Mouse (Mus musculus) intestine, embryonic 15.5 days (tissue): ENCODE measurements around the gene Klri2. TPM values are rescaled to one million over a fixed set of nuclear protein-coding genes. Genes with fewer than 3 reads are reported as not detected.
A peak's percentile ranks its signal among the peaks of the same experiment; 100 is the strongest.
"Not testable (repeated sequence)": the region's sequence is repeated elsewhere in the genome, so short reads cannot be mapped to it uniquely, and the experiment has no call there.

ENCODE experiments used
- ATAC-seq: fragments of 200-750 bp; cut with Nextera tagmentation; 2 replicates; pipeline ENCODE4 v1.8.0; 2017; ENCODE audit warnings: moderate TSS enrichment, moderate library complexity
- H3K27ac ChIP-seq: fragments of 300-500 bp; sonication (generic); 2 replicates; pipeline ENCODE4 v1.5.1; 2015; ENCODE audit warnings: mild to moderate bottlenecking, inconsistent platforms
- H3K27me3 ChIP-seq: fragments of 300-500 bp; sonication (generic); replicated peaks from 2 replicates; pipeline ENCODE4 v1.6.1; 2015; ENCODE audit warnings: inconsistent platforms
- H3K36me3 ChIP-seq: fragments of 300-500 bp; sonication (generic); 2 replicates; pipeline ENCODE4 v1.6.1; 2015; ENCODE audit warnings: inconsistent platforms
- H3K4me1 ChIP-seq: fragments of 300-500 bp; sonication (generic); replicated peaks from 2 replicates; pipeline ENCODE4 v1.6.1; 2015; ENCODE audit warnings: inconsistent platforms
- H3K4me2 ChIP-seq: fragments of 300-500 bp; sonication (generic); replicated peaks from 2 replicates; pipeline ENCODE4 v1.6.1; 2015; ENCODE audit warnings: mild to moderate bottlenecking, inconsistent platforms
- H3K4me3 ChIP-seq: fragments of 300-500 bp; sonication (generic); replicated peaks from 2 replicates; pipeline ENCODE4 v1.5.1; 2015; ENCODE audit warnings: inconsistent platforms
- H3K9ac ChIP-seq: fragments of 300-500 bp; sonication (generic); 2 replicates; pipeline ENCODE4 v1.6.1; 2015; ENCODE audit warnings: inconsistent platforms
- H3K9me3 ChIP-seq: fragments of 300-500 bp; sonication (generic); 2 replicates; pipeline ENCODE4 v1.6.1; 2016; ENCODE audit warnings: inconsistent platforms
- WGBS: fragments of 180-500 bp; shearing (Covaris S2); methylation state at CpG from one replicate; pipeline ENCODE4 v1.1.7; 2015; 5-methylcytosine and 5-hydroxymethylcytosine counted together
- polyA plus RNA-seq: library from polyadenylated mRNA; unstranded; fragments of >200 nt; fragmentation: Nextera tagmentation; extraction: Ambion mirVana; gene quantifications from 2 replicates; pipeline ENCODE4 v1.2.1, GENCODE M21; 2015

Gene Klri2
- 0.10 and 0.11 TPM in 2 replicates for polyA plus RNA-seq

DNA sequence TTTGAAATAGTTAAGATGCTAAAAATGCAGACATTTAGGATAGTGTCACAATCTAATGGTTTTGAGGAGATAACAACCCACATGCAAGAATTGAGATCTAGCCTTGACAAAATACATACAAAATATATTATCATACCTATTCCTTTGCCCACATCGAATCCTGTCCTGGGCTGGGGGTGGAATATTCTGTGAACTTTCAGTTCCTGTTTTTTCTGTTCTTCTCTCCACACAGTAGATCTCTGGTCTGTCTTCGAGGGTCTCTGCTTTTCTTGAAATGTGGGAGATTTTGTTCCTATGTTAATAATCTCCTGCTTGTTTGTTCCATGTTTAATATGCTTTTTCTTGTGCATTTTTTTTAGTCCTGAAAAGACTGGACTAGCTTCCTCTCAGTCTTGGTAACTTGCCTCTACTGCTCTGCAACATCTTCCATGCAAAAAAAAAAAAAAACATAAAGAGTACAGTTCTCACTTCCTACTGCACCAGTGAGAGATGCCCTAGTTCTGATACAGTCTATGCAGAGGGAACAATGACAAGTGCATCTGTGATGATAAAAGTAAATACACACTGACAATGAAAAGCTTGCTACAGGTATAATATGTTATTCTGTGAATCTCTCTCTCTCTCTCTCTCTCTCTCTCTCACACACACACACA lies at the start of gene Klri2:
Gene Klri2 (minus strand): TSS at position 416 of the 653 bp plus-strand sequence.
- H3K9ac ChIP-seq: no peak within 1 kb of the TSS
- 52% methylated on average over 2 of the region's 2 CpGs for WGBS

DNA sequence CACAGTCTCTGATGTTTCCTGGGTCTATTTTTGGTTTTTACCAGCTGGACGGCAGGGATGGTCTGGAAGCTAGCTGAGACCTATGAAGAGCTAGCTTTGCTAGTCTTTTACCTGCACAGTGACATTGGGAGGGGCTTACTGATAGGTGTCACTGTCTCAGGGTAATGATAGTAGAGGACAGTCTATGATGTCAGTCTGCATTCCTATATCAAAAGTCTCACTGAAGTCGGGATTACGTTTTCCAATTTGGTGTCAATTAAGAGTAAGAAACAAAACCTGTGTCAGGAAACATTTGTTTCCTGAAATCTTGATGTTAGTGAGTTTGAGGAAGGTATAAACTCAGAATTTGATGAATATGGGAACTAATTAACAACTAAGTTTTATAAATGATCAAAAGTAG lies 43.9 kb upstream of the Klri2 start, which contains the start of gene Gm156:
Gene Gm156 (minus strand): TSS at position 101 of the 400 bp plus-strand sequence.
- H3K36me3 ChIP-seq, ATAC-seq, H3K4me2 ChIP-seq, H3K4me3 ChIP-seq, H3K9ac ChIP-seq, H3K4me1 ChIP-seq, H3K9me3 ChIP-seq, H3K27me3 ChIP-seq, H3K27ac ChIP-seq: not testable (repeated sequence)
- 89% methylated on average over 3 of the region's 3 CpGs for WGBS

More for the DNA sequence above, at the start of gene Klri2:
- no peak for ATAC-seq
- H3K4me1 ChIP-seq: no peaks in the 10 kb centered on the region
- H3K36me3 ChIP-seq: no peaks in the 10 kb centered on the region
- H3K9me3 ChIP-seq: no peaks in the 10 kb centered on the region
- no peaks in the 10 kb centered on the region for H3K27me3 ChIP-seq
- no peak within 1 kb of the TSS for H3K27ac ChIP-seq
- no peak within 1 kb of the TSS for H3K4me2 ChIP-seq
- H3K4me3 ChIP-seq: no peak within 1 kb of the TSS

DNA sequence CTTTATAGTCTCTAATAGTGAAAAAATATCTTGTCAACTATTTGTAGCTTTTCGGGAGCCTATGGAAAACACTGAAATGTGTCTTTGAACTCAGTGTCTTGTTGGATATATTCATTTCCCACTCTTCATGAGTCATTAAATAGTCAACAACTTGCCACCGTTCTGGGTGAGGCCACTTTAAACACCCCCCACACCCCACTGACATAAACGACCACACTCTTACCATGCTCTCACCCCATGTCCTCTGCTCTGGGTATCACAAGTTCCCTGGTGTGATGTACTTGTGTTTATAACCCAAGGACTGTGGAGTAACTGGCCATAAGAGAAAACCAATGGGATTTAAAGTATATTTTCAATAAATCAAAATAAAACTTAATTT lies 7.4 kb upstream of the Klri2 start:
- Histone ChIP-seq H3K36me3 (no peaks in the 10 kb centered on the region), H3K9ac (no peak overlapping the region), H3K4me1 (no peaks in the 10 kb centered on the region), H3K9me3 (no peaks in the 10 kb centered on the region), H3K4me2 (no peak overlapping the region), H3K27me3 (no peaks in the 10 kb centered on the region), H3K27ac (no peak overlapping the region), H3K4me3 (no peak overlapping the region)
- 72% methylated on average over 3 of the region's 3 CpGs for WGBS
- no peak for ATAC-seq

DNA sequence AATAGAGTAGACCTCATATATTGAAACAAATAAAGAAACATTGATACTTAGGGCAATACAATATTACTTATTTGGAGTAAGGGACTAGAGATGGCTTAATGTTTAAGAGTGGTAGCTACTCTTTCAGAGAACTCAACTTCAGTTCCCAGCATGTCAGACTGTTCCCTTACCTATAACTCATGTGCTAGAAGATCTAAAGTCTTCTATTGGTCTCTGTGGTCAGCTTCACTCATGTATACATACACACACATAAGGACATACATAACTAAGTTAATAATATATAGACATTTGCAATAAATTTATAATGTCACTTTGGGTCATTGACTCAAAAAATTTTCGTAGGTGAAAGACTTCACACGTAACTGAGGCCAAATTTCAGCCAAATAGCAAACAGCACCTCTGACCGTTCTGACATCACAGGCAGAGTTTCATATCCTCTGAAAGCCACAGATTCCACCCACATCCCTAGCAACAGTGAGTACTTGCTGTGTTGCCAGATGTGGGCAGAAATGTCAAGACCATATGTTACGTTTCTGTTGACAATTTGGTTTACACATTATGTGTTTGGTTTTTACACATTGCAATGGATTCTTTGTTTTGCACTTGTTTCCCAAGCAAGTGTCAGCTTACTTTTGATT lies 6.9 kb upstream of the Klri2 start:
- Histone ChIP-seq H3K9me3 (no peaks in the 10 kb centered on the region), H3K4me1 (no peaks in the 10 kb centered on the region), H3K27me3 (no peaks in the 10 kb centered on the region), H3K4me3 (no peak overlapping the region), H3K27ac (no peak overlapping the region), H3K9ac (no peak overlapping the region), H3K4me2 (no peak overlapping the region), H3K36me3 (no peaks in the 10 kb centered on the region)
- ATAC-seq: no peak
- WGBS: 82% methylated on average over 4 of the region's 4 CpGs

DNA sequence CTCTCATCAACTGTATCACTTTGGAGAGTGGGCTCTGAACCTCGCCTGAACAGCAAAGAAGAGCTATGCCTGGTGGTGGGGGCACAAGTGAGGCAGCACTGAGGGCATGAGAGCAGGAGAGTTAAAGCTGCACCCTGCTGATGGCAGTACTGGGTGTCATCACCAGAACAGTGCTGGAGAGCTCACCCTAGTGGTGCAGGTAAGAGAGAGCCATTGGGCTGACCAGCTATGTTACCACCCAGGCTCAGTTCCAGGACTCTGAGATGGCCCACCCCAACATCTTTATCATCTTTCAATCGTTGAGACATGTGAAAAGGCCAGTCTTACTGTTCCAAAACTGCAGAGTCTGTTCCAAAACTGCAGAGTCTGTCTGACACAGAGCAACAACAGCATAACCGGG lies 5.9 kb upstream of the Klri2 start:
- Histone ChIP-seq H3K4me2 (no peak overlapping the region), H3K4me3 (no peak overlapping the region), H3K27ac (no peak overlapping the region), H3K9ac (no peak overlapping the region), H3K9me3 (no peaks in the 10 kb centered on the region), H3K36me3 (no peaks in the 10 kb centered on the region), H3K4me1 (no peaks in the 10 kb centered on the region), H3K27me3 (no peaks in the 10 kb centered on the region)
- no peak for ATAC-seq
- 68% methylated on average over 3 of the region's 3 CpGs for WGBS

DNA sequence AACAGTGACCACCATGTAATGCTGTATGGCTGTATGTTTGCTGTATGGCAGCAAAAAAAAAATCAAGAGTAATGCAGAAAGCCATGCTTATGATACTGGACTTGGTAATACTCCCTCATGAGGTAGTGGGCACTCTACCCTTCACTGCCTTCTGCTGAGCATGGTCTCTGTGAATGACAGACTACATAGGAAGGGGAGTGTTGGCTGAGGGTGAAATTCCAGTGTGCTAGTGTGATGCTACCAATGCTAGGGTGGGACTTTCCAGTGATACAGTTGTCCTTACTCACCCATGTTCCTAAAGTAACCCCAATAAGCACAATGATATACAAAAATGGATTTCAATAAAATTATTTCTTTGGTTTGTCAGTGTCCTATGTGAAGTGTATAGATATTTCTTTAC lies 3.9 kb downstream of the Klri2 start:
- H3K4me2 ChIP-seq: no peak overlapping the region

DNA sequence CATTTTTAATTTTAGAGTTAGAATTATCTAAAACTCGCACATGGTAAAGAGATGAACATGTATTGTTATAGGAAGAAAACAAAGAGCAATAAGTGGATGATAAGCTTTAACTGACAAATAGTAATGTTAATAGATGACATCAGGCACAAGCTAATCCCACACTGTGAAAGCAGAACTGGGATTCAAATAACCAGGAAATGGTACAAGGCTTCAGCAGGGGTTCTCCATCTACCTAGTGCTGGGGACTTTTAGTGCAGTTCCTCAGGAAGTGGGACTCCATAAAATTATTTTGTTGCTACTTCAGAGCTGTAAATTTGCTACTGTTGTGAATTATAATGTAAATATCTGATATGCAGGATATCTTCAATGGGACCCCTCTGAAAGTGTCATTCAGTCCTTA lies 13.0 kb downstream of the Klri2 start:
- Histone ChIP-seq H3K4me1 (no peaks in the 10 kb centered on the region), H3K27ac (no peak overlapping the region), H3K36me3 (no peaks in the 10 kb centered on the region), H3K4me3 (no peak overlapping the region), H3K27me3 (no peaks in the 10 kb centered on the region), H3K9ac (no peak overlapping the region), H3K4me2 (no peak overlapping the region), H3K9me3 (no peaks in the 10 kb centered on the region)
- 84% methylated on average over 1 of the region's 1 CpGs for WGBS
- ATAC-seq: no peak

More for the DNA sequence above, 3.9 kb downstream of the Klri2 start:
- H3K9ac ChIP-seq: no peak overlapping the region
- ATAC-seq: no peak
- no peak overlapping the region for H3K4me3 ChIP-seq
- H3K36me3 ChIP-seq: no peaks in the 10 kb centered on the region
- H3K9me3 ChIP-seq: no peaks in the 10 kb centered on the region
- no peak overlapping the region for H3K27ac ChIP-seq
- H3K4me1 ChIP-seq: no peaks in the 10 kb centered on the region
- H3K27me3 ChIP-seq: no peaks in the 10 kb centered on the region

DNA sequence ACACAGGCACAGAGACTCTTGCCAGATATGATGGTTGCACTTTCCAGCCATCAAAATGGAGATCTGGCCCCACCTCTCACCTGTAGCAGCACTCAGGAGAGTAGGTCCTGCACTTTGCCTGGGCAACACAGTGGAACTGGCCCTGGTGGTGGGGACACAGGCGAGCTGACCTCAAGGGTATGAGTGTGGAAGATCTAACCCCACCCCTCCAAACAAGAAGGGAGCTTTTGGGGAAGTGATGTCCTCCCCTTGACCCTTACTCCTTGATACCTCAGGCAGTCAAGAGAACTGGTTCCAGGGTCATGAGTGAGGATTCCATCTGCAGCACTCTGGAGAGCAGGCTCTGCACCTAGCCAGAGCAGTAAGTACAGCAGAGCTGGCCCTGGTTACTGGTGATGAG lies 18.9 kb downstream of the Klri2 start:
- Histone ChIP-seq H3K27ac (no peak overlapping the region), H3K9ac (no peak overlapping the region), H3K9me3 (no peaks in the 10 kb centered on the region), H3K36me3 (no peaks in the 10 kb centered on the region), H3K4me1 (no peaks in the 10 kb centered on the region), H3K4me2 (no peak overlapping the region), H3K27me3 (no peaks in the 10 kb centered on the region), H3K4me3 (no peak overlapping the region)
- no peak for ATAC-seq
- WGBS: 78% methylated on average over 1 of the region's 1 CpGs

DNA sequence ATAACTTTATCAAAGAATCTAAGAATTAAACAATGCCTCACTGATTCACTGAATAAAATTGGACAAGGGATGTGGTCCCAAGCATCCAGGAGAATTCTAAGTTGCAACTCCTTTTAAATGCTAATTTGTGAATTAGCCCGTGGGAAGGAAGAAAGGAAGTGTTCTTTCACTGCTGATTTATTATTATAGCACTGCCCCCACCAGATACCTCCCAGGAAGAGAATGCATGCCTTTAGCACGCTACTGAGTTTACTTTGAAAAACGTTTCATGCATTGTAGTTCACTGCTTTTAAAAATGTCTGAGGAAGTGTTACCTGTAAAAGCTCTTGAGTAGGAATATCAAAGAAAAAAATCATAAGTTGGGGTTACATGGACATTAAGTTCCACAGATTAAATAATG lies 19.8 kb downstream of the Klri2 start:
- Histone ChIP-seq H3K4me1 (no peaks in the 10 kb centered on the region), H3K36me3 (no peaks in the 10 kb centered on the region), H3K4me3 (no peak overlapping the region), H3K4me2 (no peak overlapping the region), H3K27me3 (no peaks in the 10 kb centered on the region), H3K9me3 (no peaks in the 10 kb centered on the region), H3K9ac (no peak overlapping the region), H3K27ac (no peak overlapping the region)
- ATAC-seq: no peak
- 22% methylated on average over 3 of the region's 3 CpGs for WGBS

DNA sequence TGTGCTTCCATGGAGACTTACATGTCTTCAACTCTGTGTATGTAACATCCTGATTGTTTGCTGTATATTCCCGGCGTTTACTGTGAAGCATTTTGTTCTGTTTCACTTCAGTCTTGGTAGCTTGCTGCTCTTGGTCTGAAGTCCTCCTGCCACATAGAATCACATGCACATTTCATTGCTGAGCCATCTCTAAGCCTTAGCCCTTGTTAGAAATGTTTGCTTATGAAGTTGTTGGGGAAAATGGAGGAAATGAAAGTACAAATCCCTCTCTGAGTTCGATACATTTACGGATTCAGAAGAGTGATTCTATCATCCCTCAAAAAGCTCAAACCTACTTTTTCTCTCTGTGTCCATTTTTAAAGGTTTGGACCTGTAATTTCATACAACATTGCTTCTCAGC lies 23.3 kb downstream of the Klri2 start, which contains the start of gene Klri1:
Gene Klri1 (minus strand): TSS at position 101 of the 400 bp plus-strand sequence.
- Histone ChIP-seq H3K9me3 (no peaks in the 10 kb centered on the region), H3K4me2 (no peak within 1 kb of the TSS), H3K27me3 (no peaks in the 10 kb centered on the region), H3K4me3 (no peak within 1 kb of the TSS), H3K4me1 (no peaks in the 10 kb centered on the region), H3K9ac (no peak within 1 kb of the TSS), H3K27ac (no peak within 1 kb of the TSS), H3K36me3 (no peaks in the 10 kb centered on the region)
- 76% methylated on average over 4 of the region's 4 CpGs for WGBS
- no peak for ATAC-seq

DNA sequence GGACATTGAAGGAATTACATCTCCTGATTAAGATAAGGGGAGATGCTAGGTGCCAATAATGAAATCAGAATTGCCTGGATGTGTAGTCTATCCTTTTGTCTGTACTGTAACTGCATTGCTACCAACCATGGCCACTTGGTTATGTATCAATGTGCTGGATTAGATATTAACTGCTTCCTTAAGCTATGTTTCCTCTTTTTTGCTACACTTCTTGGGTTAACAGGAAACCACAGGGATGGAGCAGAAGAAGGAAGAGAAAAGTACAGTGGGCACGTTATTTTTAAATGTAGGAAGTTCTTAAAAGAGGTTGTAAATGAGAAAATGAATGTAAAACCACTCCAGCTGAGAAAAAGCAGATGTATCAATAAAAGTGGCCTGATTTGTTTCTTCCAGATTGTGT lies 26.7 kb downstream of the Klri2 start:
- H3K4me3 ChIP-seq: no peak overlapping the region
- H3K9me3 ChIP-seq: no peaks in the 10 kb centered on the region
- H3K36me3 ChIP-seq: no peaks in the 10 kb centered on the region
- 21% methylated on average over 1 of the region's 1 CpGs for WGBS
- H3K9ac ChIP-seq: no peak overlapping the region
- no peak for ATAC-seq
- no peak overlapping the region for H3K27ac ChIP-seq
- no peaks in the 10 kb centered on the region for H3K4me1 ChIP-seq
- H3K27me3 ChIP-seq: no peaks in the 10 kb centered on the region
- no peak overlapping the region for H3K4me2 ChIP-seq

DNA sequence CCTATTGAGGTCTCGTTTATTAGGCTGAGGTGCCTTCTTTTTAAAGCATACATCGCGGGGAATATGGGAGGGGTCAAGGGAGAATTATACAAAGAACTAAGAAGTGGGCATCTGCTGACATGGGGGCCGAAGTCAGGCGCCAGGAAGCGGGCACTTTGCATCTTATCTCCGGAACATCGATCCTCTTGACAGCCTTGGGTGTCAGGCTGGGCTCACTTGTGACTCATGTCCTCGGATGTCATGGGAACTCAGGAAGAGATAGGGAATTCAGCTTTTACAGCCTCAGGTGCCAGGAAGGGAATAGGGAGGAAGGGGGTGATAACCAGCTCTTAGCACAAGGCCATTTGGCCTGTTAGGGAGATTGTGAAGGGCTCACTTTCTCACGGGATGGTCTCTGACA lies 48.8 kb downstream of the Klri2 start:
- 66% methylated on average over 10 of the region's 10 CpGs for WGBS
- H3K4me1 ChIP-seq, H3K9ac ChIP-seq, H3K4me3 ChIP-seq, H3K27ac ChIP-seq, H3K9me3 ChIP-seq, H3K36me3 ChIP-seq, H3K27me3 ChIP-seq, ATAC-seq, H3K4me2 ChIP-seq: not testable (repeated sequence)

DNA sequence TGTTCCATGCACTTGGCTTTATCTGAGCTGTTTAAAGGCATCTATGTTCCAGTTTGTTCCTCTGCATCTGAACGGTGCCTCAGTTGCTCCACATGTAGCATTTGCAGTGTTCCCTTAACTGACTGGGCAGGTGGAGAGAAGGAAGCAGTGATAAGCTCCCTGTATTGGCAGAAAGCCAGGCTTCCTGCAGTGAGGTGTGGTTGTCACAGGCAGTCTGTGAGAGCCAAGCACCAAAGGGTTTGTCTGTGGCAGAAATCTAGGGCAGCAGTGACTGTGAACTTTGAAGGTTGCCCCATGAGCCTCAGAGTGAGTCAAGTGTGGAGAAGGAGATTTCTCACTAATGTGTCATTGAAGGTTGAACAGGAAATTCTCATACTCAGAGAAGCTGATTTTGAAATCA lies 59.9 kb downstream of the Klri2 start:
- H3K4me3 ChIP-seq: no peak overlapping the region
- no peak overlapping the region for H3K4me2 ChIP-seq
- no peaks in the 10 kb centered on the region for H3K4me1 ChIP-seq
- no peak overlapping the region for H3K9ac ChIP-seq
- H3K27me3 ChIP-seq: no peaks in the 10 kb centered on the region
- ATAC-seq: peak; percentile 88
- H3K36me3 ChIP-seq: no peaks in the 10 kb centered on the region
- no peak overlapping the region for H3K27ac ChIP-seq
- 47% methylated on average over 1 of the region's 1 CpGs for WGBS
- H3K9me3 ChIP-seq: no peaks in the 10 kb centered on the region
